Comparison of ENCODE assay signal across 10 mouse cellular contexts in genomic region chr15:85675126-85675525, GRCm38 (mm10). TPM values are rescaled to one million over a fixed set of nuclear protein-coding genes. Genes with fewer than 3 reads are reported as not detected.
A peak's percentile ranks its signal among the peaks of the same experiment; 100 is the strongest.
DNase-seq lines count a peak whose midpoint lies in the region; ATAC-seq and TF ChIP-seq lines count a peak whose summit lies in the region.
"Had no signal": no experiment of that assay in that cellular context is flagged by ENCODE, and none has a peak within 500 bp of the region (broad histone marks: within the 10 kb centered on the region; RNA-seq: fewer than 3 reads in every experiment).

No protein-coding gene starts in this region.

- no peak for ATAC-seq in midbrain, embryonic 15.5 days (replicated peaks)
- no peak for ATAC-seq in intestine, embryonic 16.5 days

- TF ChIP-seq CTCF in gastrocnemius, adult 2 months (IDR thresholded peaks at IDR 0.05): no peak
- TF ChIP-seq CTCF in layer of hippocampus, adult 2 months (conservative IDR thresholded peaks at IDR 0.05): no peak
- no peak for TF ChIP-seq CTCF in MEL (IDR thresholded peaks at IDR 0.05 in 2 of 3, conservative IDR thresholded peaks at IDR 0.05 in 1 of 3; ENCODE audit: control insufficient read depth in 1 of 3, insufficient read depth in 1 of 3, low read depth in 2 of 3, low read length in 3 of 3, poor library complexity in 1 of 3, severe bottlenecking in 1 of 3)

- no peak for TF ChIP-seq POLR2A in MEL (IDR thresholded peaks at IDR 0.05; ENCODE audit: control insufficient read depth in 1 of 2, insufficient read depth in 1 of 2, low read depth in 1 of 2, low read length in 2 of 2, poor library complexity in 1 of 2)

- peaks cover 12 to 13% of the 10 kb centered on the region in 2 experiments for H3K36me3 ChIP-seq in MEL (ENCODE audit: control insufficient read depth in 1 of 2, insufficient read depth in 2 of 2, low read length in 2 of 2)
- no peaks in the 10 kb centered on the region for H3K36me3 ChIP-seq in midbrain, embryonic 15.5 days (replicated peaks)
- H3K36me3 ChIP-seq in intestine, embryonic 16.5 days (ENCODE audit: control insufficient read depth, insufficient read depth, low read length): no peaks in the 10 kb centered on the region
- H3K36me3 ChIP-seq: liver, embryonic 13.5 days; midbrain, embryonic 12.5 days had no signal

- no peak for TF ChIP-seq RAD21 in MEL (IDR thresholded peaks at IDR 0.05; ENCODE audit: low read depth, low read length)

- 82% methylated on average over 7 of the region's 7 CpGs for WGBS in midbrain, embryonic 15.5 days
- 83% methylated on average over 7 of the region's 7 CpGs for WGBS in intestine, embryonic 16.5 days

- H3K4me3 ChIP-seq in gastrocnemius, adult 2 months: peak overlapping the region; percentile 98
- peak overlapping the region; percentile 96 for H3K4me3 ChIP-seq in layer of hippocampus, adult 2 months
- no peak overlapping the region for H3K4me3 ChIP-seq in MEL (ENCODE audit: control insufficient read depth in 1 of 2, insufficient read depth in 1 of 2, low read depth in 2 of 2, low read length in 2 of 2)
- H3K4me3 ChIP-seq in midbrain, embryonic 15.5 days: peak overlapping the region; percentile 15
- no peak overlapping the region for H3K4me3 ChIP-seq in intestine, embryonic 16.5 days (ENCODE audit: low read length)
- H3K4me3 ChIP-seq: liver, embryonic 13.5 days; midbrain, embryonic 12.5 days had no signal

- peaks cover 93% of the 10 kb centered on the region for H3K79me2 ChIP-seq in MEL (ENCODE audit: control insufficient read depth, insufficient read depth, low read length, poor library complexity)

- peak overlapping the region; percentile 14; the same call in 1 of the 2 replicates for H3K9ac ChIP-seq in MEL (ENCODE audit: control insufficient read depth, low read depth, low read length, poor library complexity, severe bottlenecking)
- no peak overlapping the region for H3K9ac ChIP-seq in midbrain, embryonic 15.5 days
- H3K9ac ChIP-seq in intestine, embryonic 16.5 days (ENCODE audit: low read depth, low read length): no peak overlapping the region
- H3K9ac ChIP-seq: liver, embryonic 13.5 days; midbrain, embryonic 12.5 days had no signal

- H3K4me2 ChIP-seq in midbrain, embryonic 15.5 days: peak overlapping the region; percentile 37
- no peak overlapping the region for H3K4me2 ChIP-seq in intestine, embryonic 16.5 days (ENCODE audit: low read depth, low read length)
- H3K4me2 ChIP-seq: liver, embryonic 13.5 days had no signal

- DNase-seq in gastrocnemius, adult 2 months: no peak
- no peak for DNase-seq in gastrocnemius, postnatal 10 days
- DNase-seq in layer of hippocampus, adult 2 months (ENCODE audit: low spot score in 2 of 2): no peak
- no peak for DNase-seq in layer of hippocampus, postnatal 14 days (ENCODE audit: low spot score in 2 of 2)
- no peak for DNase-seq in MEL (ENCODE audit: low read depth, low spot score)
- DNase-seq in testis, postnatal 14 days (ENCODE audit: low spot score): no peak
- DNase-seq: liver, embryonic 13.5 days had no signal

- no peaks in the 10 kb centered on the region; a peak in 1 of 4 replicates for H3K27me3 ChIP-seq in MEL (ENCODE audit: control insufficient read depth in 1 of 2, insufficient read depth in 2 of 2, low read length in 2 of 2)
- peaks cover 11% of the 10 kb centered on the region; the same call in 1 of the 2 replicates for H3K27me3 ChIP-seq in midbrain, embryonic 15.5 days (replicated peaks)
- H3K27me3 ChIP-seq in intestine, embryonic 16.5 days (replicated peaks; ENCODE audit: control insufficient read depth, insufficient read depth, low read length): peaks cover 19% of the 10 kb centered on the region

- peak overlapping the region; percentile 96 for H3K27ac ChIP-seq in gastrocnemius, adult 2 months
- peak overlapping the region; percentile 100 for H3K27ac ChIP-seq in layer of hippocampus, adult 2 months
- no peak overlapping the region for H3K27ac ChIP-seq in MEL (ENCODE audit: control insufficient read depth, low read depth, low read length)
- H3K27ac ChIP-seq in midbrain, embryonic 15.5 days: no peak overlapping the region; the same call in 1 of the 2 replicates
- H3K27ac ChIP-seq in intestine, embryonic 16.5 days (ENCODE audit: low read length): no peak overlapping the region
- H3K27ac ChIP-seq: liver, embryonic 13.5 days; midbrain, embryonic 12.5 days had no signal

- no peaks in the 10 kb centered on the region for H3K9me3 ChIP-seq in MEL (replicated peaks; ENCODE audit: insufficient read depth, low read length)
- H3K9me3 ChIP-seq in midbrain, embryonic 15.5 days: no peaks in the 10 kb centered on the region
- no peaks in the 10 kb centered on the region for H3K9me3 ChIP-seq in intestine, embryonic 16.5 days (ENCODE audit: control insufficient read depth, low read length)
- H3K9me3 ChIP-seq: liver, embryonic 13.5 days; midbrain, embryonic 12.5 days had no signal

- H3K4me1 ChIP-seq in MEL (ENCODE audit: control insufficient read depth in 1 of 2, insufficient read depth in 2 of 2, low read length in 2 of 2): peaks cover 2 to 9% of the 10 kb centered on the region in 2 experiments; a peak in 3 of 4 replicates
- H3K4me1 ChIP-seq in midbrain, embryonic 15.5 days: peaks cover 65% of the 10 kb centered on the region
- peaks cover 13% of the 10 kb centered on the region for H3K4me1 ChIP-seq in intestine, embryonic 16.5 days (ENCODE audit: control insufficient read depth, insufficient read depth, low read length)

- TF ChIP-seq EP300 in MEL (IDR thresholded peaks at IDR 0.05; ENCODE audit: low read depth in 1 of 2, low read length in 2 of 2): no peak

- intact Hi-C loops in gastrocnemius, adult 2 months (cut with DNase I): no loop called here

TF ChIP-seq in MEL, 35 proteins besides CTCF, POLR2A, EP300 and RAD21:
- TF ChIP-seq ZKSCAN1 (IDR thresholded peaks at IDR 0.05; ENCODE audit: low read depth, low read length) (no peak), MAX (IDR thresholded peaks at IDR 0.05; ENCODE audit: low read length) (no peak), ZNF384 (IDR thresholded peaks at IDR 0.05; ENCODE audit: low read depth, low read length) (no peak), UBTF (IDR thresholded peaks at IDR 0.05; ENCODE audit: borderline replicate concordance, insufficient read depth, low read depth, low read length) (no peak), TBP (IDR thresholded peaks at IDR 0.05; ENCODE audit: low read depth, low read length) (no peak), CHD2 (IDR thresholded peaks at IDR 0.05; ENCODE audit: low read length) (no peak), KAT2A (conservative IDR thresholded peaks at IDR 0.05; ENCODE audit: low read depth, low read length) (no peak), GATA1 (IDR thresholded peaks at IDR 0.05; ENCODE audit: low read depth, low read length) (no peak), SIN3A (IDR thresholded peaks at IDR 0.05; ENCODE audit: low read length) (no peak), MYC (IDR thresholded peaks at IDR 0.05; ENCODE audit: low read depth, low read length) (no peak), MAFK (IDR thresholded peaks at IDR 0.05; ENCODE audit: borderline replicate concordance, low read depth, low read length) (no peak), MYB (IDR thresholded peaks at IDR 0.05; ENCODE audit: low read depth, low read length) (no peak), ELF1 (IDR thresholded peaks at IDR 0.05; ENCODE audit: low read depth, low read length) (no peak), GABPA (IDR thresholded peaks at IDR 0.05; ENCODE audit: low read depth, low read length) (no peak)

RNA-seq across cellular contexts. Expression of gene Ppara, which starts 59.7 kb away (rescaled TPM):
- 10 to 100 TPM; 15.4 to 47.2 TPM for total RNA-seq in gastrocnemius, adult 2 months (2021)
- 1 to 10 TPM; 5.0 to 6.5 TPM for total RNA-seq in gastrocnemius, postnatal 10 days (2021)
- 1 to 10 TPM; 3.1 to 3.9 TPM for total RNA-seq in layer of hippocampus, adult 2 months (2021)
- total RNA-seq in layer of hippocampus, postnatal 14 days (2021): 1 to 10 TPM; 3.4 to 3.7 TPM
- total RNA-seq in MEL (2012; rRNA removed): 0.27 and 0.29 TPM in 2 replicates
- under 1 TPM in 1 of 2 experiments, not detected in 1; 0.78 TPM for polyA plus RNA-seq in MEL (2012; ENCODE audit: insufficient read depth in 1 of 2, insufficient read length in 2 of 2, low read depth in 1 of 2, low replicate concordance in 2 of 2, missing spikeins in 1 of 2)
- 1.3 and 2.2 TPM in 2 replicates for polyA plus RNA-seq in midbrain, embryonic 15.5 days (2015; fragmentation: Nextera tagmentation; extraction: Ambion mirVana)
- 31.0 and 37.6 TPM in 2 replicates for polyA plus RNA-seq in intestine, embryonic 16.5 days (2015; fragmentation: Nextera tagmentation; extraction: Ambion mirVana)

Comparison
In these comparisons a context has a peak if more than half of its experiments do, and no peak if none do; other contexts are left out.
1. H3K27ac ChIP-seq: peak in gastrocnemius, adult 2 months (single experiment) and layer of hippocampus, adult 2 months (single experiment); none in MEL (single experiment), midbrain, embryonic 15.5 days (single experiment) and intestine, embryonic 16.5 days (single experiment).
2. H3K4me3 ChIP-seq: peak in gastrocnemius, adult 2 months (single experiment), layer of hippocampus, adult 2 months (single experiment) and midbrain, embryonic 15.5 days (single experiment); none in MEL (0 of 2) and intestine, embryonic 16.5 days (single experiment).